Mouse (Mus musculus): ENCODE data around the gene Stk32c.

Stk32c gene

GRCm38 (mm10) chr7:139094761-139095160 is 118.3 kb downstream of the Stk32c start:
- DNase-seq (ENCODE audit: low spot score in 2 of 2), result no peak

- no peak for DNase-seq (ENCODE audit: low spot score in 2 of 2)
Observed at GRCm38 (mm10) chr7:139093781-139094180, 119.3 kb downstream of the Stk32c start.

- peak in 1 of 2 experiments; percentile 71 for DNase-seq (ENCODE audit: low spot score in 2 of 2)
Observed at GRCm38 (mm10) chr7:139093124-139093523, 120.0 kb downstream of the Stk32c start.

- no peak for DNase-seq (ENCODE audit: low spot score in 2 of 2)
Observed at GRCm38 (mm10) chr7:139092676-139093075, 120.4 kb downstream of the Stk32c start.

GRCm38 (mm10) chr7:139091681-139092080 is 121.4 kb downstream of the Stk32c start:
- no peak for DNase-seq (ENCODE audit: low spot score in 2 of 2)

- DNase-seq (ENCODE audit: low spot score in 2 of 2), result peak in 1 of 2 experiments; percentile 59
Observed at GRCm38 (mm10) chr7:139089892-139090874, 122.9 kb downstream of the Stk32c start.

GRCm38 (mm10) chr7:139087801-139088200 is 125.3 kb downstream of the Stk32c start:
- DNase-seq (ENCODE audit: low spot score in 2 of 2), result no peak

GRCm38 (mm10) chr7:139086195-139087158 is 126.6 kb downstream of the Stk32c start:
- no peak for DNase-seq (ENCODE audit: low spot score in 2 of 2)

GRCm38 (mm10) chr7:139085629-139086194 is 127.4 kb downstream of the Stk32c start, which contains the start of gene Dpysl4:
TSS of gene Dpysl4 (plus strand) at chr7:139086001.
- peak; percentile 64 to 90 for DNase-seq (ENCODE audit: low spot score in 2 of 2)

- no peak for DNase-seq (ENCODE audit: low spot score in 2 of 2)
Observed at GRCm38 (mm10) chr7:139084316-139084715, 128.8 kb downstream of the Stk32c start.

- DNase-seq (ENCODE audit: low spot score in 2 of 2), result no peak
Observed at GRCm38 (mm10) chr7:139082281-139082680, 130.8 kb downstream of the Stk32c start.

GRCm38 (mm10) chr7:139081158-139081557 is 131.9 kb downstream of the Stk32c start:
- no peak for DNase-seq (ENCODE audit: low spot score in 2 of 2)

GRCm38 (mm10) chr7:139080714-139081113 is 132.4 kb downstream of the Stk32c start:
- no peak for DNase-seq (ENCODE audit: low spot score in 2 of 2)

GRCm38 (mm10) chr7:139079141-139079540 is 134.0 kb downstream of the Stk32c start:
- no peak for DNase-seq (ENCODE audit: low spot score in 2 of 2)

- no peak for DNase-seq (ENCODE audit: low spot score in 2 of 2)
Observed at GRCm38 (mm10) chr7:139078181-139078580, 134.9 kb downstream of the Stk32c start.

GRCm38 (mm10) chr7:139077283-139077682 is 135.8 kb downstream of the Stk32c start:
- no peak for DNase-seq (ENCODE audit: low spot score in 2 of 2)

- no peak for DNase-seq (ENCODE audit: low spot score in 2 of 2)
Observed at GRCm38 (mm10) chr7:139075054-139075794, 137.9 kb downstream of the Stk32c start.

GRCm38 (mm10) chr7:139074189-139074588 is 138.9 kb downstream of the Stk32c start:
- DNase-seq (ENCODE audit: low spot score in 2 of 2), result no peak

- peak in 1 of 2 experiments; percentile 88 for DNase-seq (ENCODE audit: low spot score in 2 of 2)
Observed at GRCm38 (mm10) chr7:139068182-139068623, 144.9 kb downstream of the Stk32c start.

- no peak for DNase-seq (ENCODE audit: low spot score in 2 of 2)
Observed at GRCm38 (mm10) chr7:139063406-139063805, 149.7 kb downstream of the Stk32c start.
